Mouse (Mus musculus) cerebellum, adult 8-10 months (tissue): ENCODE data around the gene Oxnad1.

Experiments used
- DNase-seq: peaks from one replicate; pipeline ENCODE4 v3.0.0; 2022

The Oxnad1 gene

GRCm38 (mm10) chr14:32145809-32146511 is 60.8 kb downstream of the Oxnad1 start:
- no peak for DNase-seq

GRCm38 (mm10) chr14:32146578-32146977 is 61.4 kb downstream of the Oxnad1 start:
- no peak for DNase-seq

GRCm38 (mm10) chr14:32150872-32151271 is 65.7 kb downstream of the Oxnad1 start:
- DNase-seq: no peak

GRCm38 (mm10) chr14:32152243-32152965 is 67.2 kb downstream of the Oxnad1 start:
- DNase-seq: no peak
